12 mouse cellular contexts compared by ENCODE assay signal in genomic region chr11:47188556-47188955, GRCm38 (mm10).
"Had no signal": no experiment of that assay in that cellular context is flagged by ENCODE, and none has a peak within 500 bp of the region (broad histone marks: within the 10 kb centered on the region; RNA-seq: fewer than 3 reads in every experiment).

No protein-coding gene starts in this region.

- H3K9ac ChIP-seq: limb, embryonic 13.5 days; liver, embryonic 15.5 days; lung, embryonic 14.5 days had no signal

- H3K4me3 ChIP-seq: limb, embryonic 13.5 days; liver, embryonic 15.5 days had no signal

- H3K4me2 ChIP-seq: limb, embryonic 13.5 days; liver, embryonic 15.5 days; lung, embryonic 14.5 days; midbrain, embryonic 11.5 days had no signal

- DNase-seq: kidney, adult 8-10 months; left cerebral cortex, postnatal 4 days; lung, embryonic 14.5 days; lung, postnatal 10 days; lung, postnatal 4 days; thymus, adult 18-20 months; thymus, postnatal 14 days had no signal

- H3K9me3 ChIP-seq: limb, embryonic 13.5 days; liver, embryonic 15.5 days had no signal

- ATAC-seq: intestine, embryonic 16.5 days; midbrain, embryonic 16.5 days had no signal

- H3K27ac ChIP-seq: limb, embryonic 13.5 days; liver, embryonic 15.5 days had no signal

- H3K36me3 ChIP-seq: limb, embryonic 13.5 days; liver, embryonic 15.5 days had no signal

- H3K4me1 ChIP-seq: limb, embryonic 13.5 days; liver, embryonic 15.5 days had no signal

- H3K27me3 ChIP-seq: limb, embryonic 13.5 days; liver, embryonic 15.5 days had no signal
